Mouse (Mus musculus) hindbrain, embryonic 12.5 days (tissue): ENCODE data around the gene Ccnd3. TPM values are rescaled to one million over a fixed set of nuclear protein-coding genes. Genes with fewer than 3 reads are reported as not detected.
"Not testable (repeated sequence)": the region's sequence is repeated elsewhere in the genome, so short reads cannot be mapped to it uniquely, and the experiment has no call there.

Source experiments
- ATAC-seq: fragments of 200-750 bp; cut with Nextera tagmentation; 2 replicates; pipeline ENCODE4 v1.8.0; 2017; ENCODE audit warnings: moderate TSS enrichment; ENCODE audit not compliant: low FRiP score
- H3K27ac ChIP-seq: fragments of 300-500 bp; sonication (generic); 2 replicates; pipeline ENCODE4 v1.5.1; 2016; ENCODE audit warnings: mild to moderate bottlenecking
- H3K27me3 ChIP-seq: fragments of 300-500 bp; sonication (generic); 2 replicates; pipeline ENCODE4 v1.6.1; 2016; ENCODE audit warnings: mild to moderate bottlenecking
- H3K36me3 ChIP-seq: fragments of 300-500 bp; sonication (generic); 2 replicates; pipeline ENCODE4 v1.6.1; 2016; ENCODE audit warnings: mild to moderate bottlenecking
- H3K4me1 ChIP-seq: fragments of 300-500 bp; sonication (generic); 2 replicates; pipeline ENCODE4 v1.6.1; 2016
- H3K4me2 ChIP-seq: fragments of 300-500 bp; sonication (generic); replicated peaks from 2 replicates; pipeline ENCODE4 v1.6.1; 2016; ENCODE audit warnings: mild to moderate bottlenecking
- H3K4me3 ChIP-seq: fragments of 300-500 bp; sonication (generic); 2 replicates; pipeline ENCODE4 v1.5.1; 2016; ENCODE audit warnings: mild to moderate bottlenecking
- H3K9ac ChIP-seq: fragments of 300-500 bp; sonication (generic); 2 replicates; pipeline ENCODE4 v1.6.1; 2016; ENCODE audit warnings: mild to moderate bottlenecking, moderate library complexity
- H3K9me3 ChIP-seq: fragments of 300-500 bp; sonication (generic); replicated peaks from 2 replicates; pipeline ENCODE4 v1.6.1; 2016; ENCODE audit warnings: mild to moderate bottlenecking
- WGBS: fragments of 180-500 bp; shearing (Covaris S2); methylation state at CpG from one replicate; pipeline ENCODE4 v1.1.7; 2016; 5-methylcytosine and 5-hydroxymethylcytosine counted together
- polyA plus RNA-seq: library from polyadenylated mRNA; unstranded; fragments of >200 nt; fragmentation: Nextera tagmentation; extraction: Ambion mirVana; gene quantifications from 2 replicates; pipeline ENCODE4 v1.2.1, GENCODE M21; 2016

Gene Ccnd3
- polyA plus RNA-seq, 1 experiment from 2014 or later = 177 TPM

DNA sequence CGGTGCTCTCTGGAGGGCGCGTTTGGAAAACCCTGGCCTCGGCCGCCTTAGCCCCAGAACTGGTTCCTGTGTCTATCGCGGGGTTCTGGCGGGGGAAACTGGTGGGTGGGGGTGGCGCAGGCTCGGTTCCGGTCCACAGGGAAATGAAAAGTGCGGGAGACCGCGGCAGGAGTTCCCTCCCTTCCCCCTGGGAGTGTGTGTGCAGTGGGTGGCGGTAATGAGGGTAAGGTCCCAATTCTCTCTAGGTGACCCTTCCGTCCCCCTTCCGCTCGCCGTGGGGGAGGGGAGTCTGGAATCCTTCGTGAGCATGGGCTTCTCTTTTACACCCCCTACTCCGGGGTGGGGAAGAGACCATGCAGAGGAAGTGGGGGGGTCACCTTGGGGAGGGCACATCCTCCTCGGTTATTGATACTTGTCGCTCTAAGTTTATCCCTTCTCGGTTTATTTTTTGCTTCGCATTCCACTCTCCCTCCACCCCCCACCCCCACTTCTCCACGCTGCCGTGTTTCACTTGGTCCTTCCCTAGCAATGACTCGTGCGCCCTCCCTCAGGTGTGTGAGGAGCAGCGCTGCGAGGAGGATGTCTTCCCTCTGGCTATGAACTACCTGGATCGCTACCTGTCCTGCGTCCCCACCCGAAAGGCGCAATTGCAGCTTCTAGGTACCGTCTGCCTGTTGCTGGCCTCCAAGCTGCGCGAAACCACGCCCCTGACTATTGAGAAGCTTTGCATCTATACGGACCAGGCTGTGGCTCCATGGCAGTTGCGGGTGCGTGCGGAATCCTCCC is 89.5 kb downstream of the Ccnd3 start:
- no peak for ATAC-seq
- peak overlapping the region; percentile 93 for H3K27ac ChIP-seq
- peaks cover 41% of the 10 kb centered on the region for H3K4me1 ChIP-seq
- H3K4me2 ChIP-seq = peak overlapping the region; percentile 80
- H3K27me3 ChIP-seq = 0 out of 2 replicates have a peak, but pooled peaks cover 6% of the 10 kb centered on the region
- H3K9me3 ChIP-seq = no peaks in the 10 kb centered on the region
- H3K9ac ChIP-seq = peak overlapping the region; percentile 70
- WGBS = under 1% methylated on average over 43 of the region's 43 CpGs
- peak overlapping the region; percentile 67 for H3K4me3 ChIP-seq
- peaks cover 5% of the 10 kb centered on the region; the same call in 1 of the 2 replicates for H3K36me3 ChIP-seq

DNA sequence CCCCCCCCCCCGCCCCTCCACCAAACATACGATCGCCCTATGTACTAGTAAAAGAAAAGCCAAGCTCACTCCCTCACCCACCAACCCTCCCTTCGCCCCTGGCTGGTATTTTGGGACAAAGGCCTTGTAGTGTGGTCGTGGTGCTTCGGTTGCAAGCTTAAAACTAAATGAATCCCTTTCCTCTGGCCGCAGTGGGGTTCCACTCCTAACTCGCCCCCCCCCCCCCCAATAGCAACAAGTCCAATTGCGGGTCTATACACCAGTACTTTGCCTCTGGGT is 90.1 kb downstream of the Ccnd3 start:
- peak overlapping the region; percentile 80 for H3K4me2 ChIP-seq
- H3K9ac ChIP-seq = peak overlapping the region; percentile 70
- ATAC-seq = no peak
- WGBS = 2% methylated on average over 8 of the region's 9 CpGs
- H3K4me1 ChIP-seq = peaks cover 41% of the 10 kb centered on the region
- H3K9me3 ChIP-seq = no peaks in the 10 kb centered on the region
- peaks cover 10% of the 10 kb centered on the region; the same call in 1 of the 2 replicates for H3K36me3 ChIP-seq
- H3K4me3 ChIP-seq = peak overlapping the region; percentile 67
- 0 out of 2 replicates have a peak, but pooled peaks cover 6% of the 10 kb centered on the region for H3K27me3 ChIP-seq
- peak overlapping the region; percentile 93 for H3K27ac ChIP-seq

GRCm38 (mm10) chr17:47595248-47596161 is 90.7 kb downstream of the Ccnd3 start:
- WGBS = under 1% methylated on average over 21 of the region's 21 CpGs
- Histone ChIP-seq H3K27ac (peak overlapping the region; percentile 93), H3K27me3 (0 out of 2 replicates have a peak, but pooled peaks cover 6% of the 10 kb centered on the region), H3K4me3 (peak overlapping the region; percentile 67), H3K9me3 (no peaks in the 10 kb centered on the region), H3K36me3 (peaks cover 15% of the 10 kb centered on the region), H3K4me2 (peak overlapping the region; percentile 80), H3K4me1 (peaks cover 41% of the 10 kb centered on the region), H3K9ac (peak overlapping the region; percentile 70)
- ATAC-seq = peak; percentile 42

GRCm38 (mm10) chr17:47596162-47596838 is 91.4 kb downstream of the Ccnd3 start:
- Histone ChIP-seq H3K27ac (peak overlapping the region; percentile 93), H3K4me1 (peaks cover 41% of the 10 kb centered on the region), H3K36me3 (peaks cover 23% of the 10 kb centered on the region), H3K9me3 (no peaks in the 10 kb centered on the region), H3K27me3 (no peaks in the 10 kb centered on the region), H3K4me2 (peak overlapping the region; percentile 80), H3K4me3 (peak overlapping the region; percentile 67), H3K9ac (peak overlapping the region; percentile 56)
- 0 out of 2 replicates have a peak, but pooled peaks have one; percentile 3 for ATAC-seq
- WGBS = 25% methylated on average over 6 of the region's 6 CpGs

GRCm38 (mm10) chr17:47596839-47597164 is 92.0 kb downstream of the Ccnd3 start:
- peak overlapping the region; percentile 67 for H3K4me3 ChIP-seq
- peak overlapping the region; percentile 93; the same call in 1 of the 2 replicates for H3K27ac ChIP-seq
- no peak overlapping the region for H3K9ac ChIP-seq
- no peak for ATAC-seq
- peaks cover 41% of the 10 kb centered on the region for H3K4me1 ChIP-seq
- H3K27me3 ChIP-seq = no peaks in the 10 kb centered on the region
- peak overlapping the region; percentile 80 for H3K4me2 ChIP-seq
- 80% methylated on average over 5 of the region's 5 CpGs for WGBS
- no peaks in the 10 kb centered on the region for H3K9me3 ChIP-seq
- H3K36me3 ChIP-seq = peaks cover 28% of the 10 kb centered on the region

- Histone ChIP-seq H3K4me3 (no peak overlapping the region), H3K4me2 (peak overlapping the region; percentile 80), H3K9me3 (no peaks in the 10 kb centered on the region), H3K27me3 (no peaks in the 10 kb centered on the region), H3K27ac (peak overlapping the region; percentile 93), H3K9ac (no peak overlapping the region), H3K36me3 (peaks cover 32% of the 10 kb centered on the region), H3K4me1 (peaks cover 41% of the 10 kb centered on the region)
- 77% methylated on average over 13 of the region's 13 CpGs for WGBS
- no peak for ATAC-seq
Observed at GRCm38 (mm10) chr17:47597261-47597660, 92.4 kb downstream of the Ccnd3 start.

DNA sequence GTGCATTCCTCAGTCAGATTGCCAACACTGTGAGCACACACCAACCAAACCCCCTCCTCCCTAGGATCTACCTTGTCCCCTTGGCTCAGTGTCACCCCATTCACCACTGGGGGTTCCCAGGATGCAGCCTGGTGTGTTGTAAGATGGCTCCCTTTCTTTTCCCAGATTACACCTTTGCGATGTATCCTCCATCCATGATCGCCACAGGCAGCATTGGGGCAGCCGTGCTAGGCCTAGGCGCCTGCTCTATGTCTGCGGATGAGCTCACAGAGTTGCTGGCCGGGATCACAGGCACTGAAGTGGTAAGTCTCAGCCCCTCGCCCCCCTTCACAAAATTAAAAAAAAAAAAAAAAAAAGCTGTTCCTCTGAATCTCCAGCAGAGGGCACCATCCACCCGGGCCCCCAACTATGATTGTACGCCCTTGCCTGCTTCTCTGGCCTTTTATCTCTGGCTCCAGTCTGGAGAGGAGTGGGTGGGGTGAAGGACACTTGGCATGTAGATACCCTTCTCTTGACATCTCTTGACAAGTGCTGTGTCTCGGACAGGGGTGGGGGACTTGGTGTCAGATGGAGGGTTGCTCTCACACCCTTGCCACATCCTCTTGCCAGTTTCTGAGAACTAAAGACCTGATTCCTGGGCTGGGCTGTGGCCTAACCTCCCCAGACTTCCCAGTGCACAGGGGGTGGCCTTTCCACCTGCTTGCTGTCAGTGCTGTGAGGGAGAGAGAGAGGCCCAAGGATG is 93.2 kb downstream of the Ccnd3 start:
- ATAC-seq = no peak
- no peak overlapping the region for H3K27ac ChIP-seq
- H3K4me1 ChIP-seq = peaks cover 38% of the 10 kb centered on the region

DNA sequence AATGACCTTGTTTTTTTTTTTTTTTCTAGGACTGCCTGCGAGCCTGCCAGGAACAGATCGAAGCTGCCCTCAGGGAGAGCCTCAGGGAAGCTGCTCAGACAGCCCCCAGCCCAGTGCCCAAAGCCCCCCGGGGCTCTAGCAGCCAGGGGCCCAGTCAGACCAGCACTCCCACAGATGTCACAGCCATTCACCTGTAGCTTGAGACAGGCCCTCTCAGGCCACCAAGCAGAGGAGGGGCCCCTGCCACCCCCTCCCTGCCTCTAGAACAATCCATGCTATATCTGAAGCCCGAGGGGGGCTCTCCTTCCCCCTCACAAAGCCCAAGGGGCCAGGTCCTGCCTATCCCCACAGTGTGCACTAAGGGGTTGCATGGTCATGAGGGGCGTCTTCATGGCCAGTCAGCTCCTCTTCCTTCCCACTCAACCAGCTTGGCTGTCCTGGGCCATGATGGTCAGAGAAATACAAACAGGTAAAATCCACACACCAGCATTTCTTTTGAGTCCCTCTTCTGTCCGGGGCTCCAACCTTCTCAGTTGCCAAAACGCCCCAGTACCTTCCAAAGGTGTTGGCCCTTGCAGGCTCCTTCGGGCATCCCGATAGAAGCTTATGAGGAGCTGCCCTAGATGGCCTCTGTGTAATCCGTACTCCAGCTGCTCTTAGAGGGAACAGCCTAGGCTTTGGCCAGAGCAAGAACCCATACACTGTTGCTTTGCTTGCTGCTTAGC is 93.9 kb downstream of the Ccnd3 start:
- H3K9ac ChIP-seq, H3K4me2 ChIP-seq, ATAC-seq, H3K27me3 ChIP-seq, H3K9me3 ChIP-seq, H3K4me3 ChIP-seq, H3K27ac ChIP-seq: not testable (repeated sequence)
- 81% methylated on average over 10 of the region's 10 CpGs for WGBS
- Histone ChIP-seq H3K4me1 (peaks cover 38% of the 10 kb centered on the region), H3K36me3 (peaks cover 40% of the 10 kb centered on the region)

More for the DNA sequence above, 93.2 kb downstream of the Ccnd3 start:
- Histone ChIP-seq H3K4me3 (no peak overlapping the region), H3K9ac (no peak overlapping the region), H3K27me3 (no peaks in the 10 kb centered on the region), H3K9me3 (no peaks in the 10 kb centered on the region), H3K4me2 (no peak overlapping the region), H3K36me3 (peaks cover 37% of the 10 kb centered on the region)
- 29% methylated on average over 10 of the region's 10 CpGs for WGBS

- ATAC-seq = no peak
- no peaks in the 10 kb centered on the region for H3K9me3 ChIP-seq
- H3K4me2 ChIP-seq = no peak overlapping the region
- no peak overlapping the region for H3K4me3 ChIP-seq
- peaks cover 50% of the 10 kb centered on the region for H3K36me3 ChIP-seq
- WGBS = 76% methylated on average over 11 of the region's 11 CpGs
- H3K9ac ChIP-seq = no peak overlapping the region
- 0 out of 2 replicates have a peak overlapping the region, but pooled peaks have one; percentile 2 for H3K27ac ChIP-seq
- no peaks in the 10 kb centered on the region for H3K27me3 ChIP-seq
- peaks cover 32% of the 10 kb centered on the region for H3K4me1 ChIP-seq
Observed at GRCm38 (mm10) chr17:47599511-47600297, 94.9 kb downstream of the Ccnd3 start.

GRCm38 (mm10) chr17:47600601-47601388 is 95.9 kb downstream of the Ccnd3 start:
- no peak overlapping the region for H3K4me2 ChIP-seq
- no peak for ATAC-seq
- H3K9ac ChIP-seq = no peak overlapping the region
- H3K4me1 ChIP-seq = peaks cover 21% of the 10 kb centered on the region
- no peaks in the 10 kb centered on the region for H3K9me3 ChIP-seq
- H3K27ac ChIP-seq = no peak overlapping the region
- WGBS = 92% methylated on average over 13 of the region's 13 CpGs
- H3K36me3 ChIP-seq = peaks cover 61% of the 10 kb centered on the region
- no peak overlapping the region for H3K4me3 ChIP-seq
- H3K27me3 ChIP-seq = no peaks in the 10 kb centered on the region
